Mouse (Mus musculus): ENCODE results near the gene Grin2c.

DNA sequence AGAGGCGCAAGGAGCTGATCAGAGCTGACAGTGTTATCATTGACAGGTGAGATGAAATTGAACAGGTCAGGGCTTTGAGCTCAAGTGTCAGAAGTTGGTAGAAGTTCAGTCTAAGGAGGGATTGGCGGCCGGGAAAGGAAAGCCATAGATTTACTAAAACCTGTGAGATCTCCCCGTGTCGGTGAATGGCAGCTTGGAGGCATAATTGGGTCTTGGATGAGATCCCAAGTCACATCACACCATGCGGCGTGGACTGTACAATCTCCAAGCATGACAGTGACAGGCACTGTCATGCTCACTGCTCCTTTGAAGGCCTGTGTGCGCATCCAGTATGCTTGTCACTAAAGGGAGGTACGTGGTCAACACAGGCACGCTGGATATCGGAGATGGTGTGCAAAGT, 4.1 kb downstream of the Grin2c start:
- no peak for TF ChIP-seq CTCF (IDR thresholded peaks at IDR 0.05; ENCODE audit: extremely low read depth, insufficient read length, insufficient replicate concordance, low read depth, low read length)
- no peak for TF ChIP-seq POLR2A (IDR thresholded peaks at IDR 0.05; ENCODE audit: low read depth, low read length)

Data from small intestine, adult 2 months (tissue).